Mouse (Mus musculus): ENCODE measurements around the gene Oprm1. TPM values are rescaled to one million over a fixed set of nuclear protein-coding genes. Genes with fewer than 3 reads are reported as not detected.
"Not testable (repeated sequence)": the region's sequence is repeated elsewhere in the genome, so short reads cannot be mapped to it uniquely, and the experiment has no call there.

Oprm1 gene
- polyA plus RNA-seq, 1 experiment from 2014 or later, result not detected

GRCm38 (mm10) chr10:6982751-6983151 lies 224.4 kb downstream of the Oprm1 start:
- no peak overlapping the region for H3K4me2 ChIP-seq (ENCODE audit: low read depth, low read length)
- no peak for ATAC-seq (ENCODE audit: low read depth)

GRCm38 (mm10) chr10:6983431-6983830 lies 225.1 kb downstream of the Oprm1 start:
- no peak for ATAC-seq (ENCODE audit: low read depth)
- Histone ChIP-seq H3K27me3 (ENCODE audit: control insufficient read depth, insufficient read depth, low read depth, low read length) (no peaks in the 10 kb centered on the region), H3K9me3 (ENCODE audit: control insufficient read depth, low read length) (no peaks in the 10 kb centered on the region), H3K4me1 (replicated peaks; ENCODE audit: control insufficient read depth, insufficient read depth, low read length) (no peaks in the 10 kb centered on the region), H3K36me3 (ENCODE audit: control insufficient read depth, insufficient read depth, low read length) (no peaks in the 10 kb centered on the region), H3K27ac (ENCODE audit: low read length) (no peak overlapping the region), H3K4me2 (ENCODE audit: low read depth, low read length) (no peak overlapping the region), H3K4me3 (ENCODE audit: low read length) (no peak overlapping the region), H3K9ac (ENCODE audit: low read length) (no peak overlapping the region)
- WGBS, result 87% methylated on average over 2 of the region's 2 CpGs

More at GRCm38 (mm10) chr10:6982751-6983151, 224.4 kb downstream of the Oprm1 start:
- Histone ChIP-seq H3K4me1 (replicated peaks; ENCODE audit: control insufficient read depth, insufficient read depth, low read length) (no peaks in the 10 kb centered on the region), H3K4me3 (ENCODE audit: low read length) (no peak overlapping the region), H3K9me3 (ENCODE audit: control insufficient read depth, low read length) (no peaks in the 10 kb centered on the region), H3K27me3 (ENCODE audit: control insufficient read depth, insufficient read depth, low read depth, low read length) (no peaks in the 10 kb centered on the region), H3K36me3 (ENCODE audit: control insufficient read depth, insufficient read depth, low read length) (no peaks in the 10 kb centered on the region), H3K27ac (ENCODE audit: low read length) (no peak overlapping the region), H3K9ac (ENCODE audit: low read length) (no peak overlapping the region)
- 60% methylated on average over 2 of the region's 2 CpGs for WGBS

- Histone ChIP-seq H3K4me2 (ENCODE audit: low read depth, low read length) (no peak overlapping the region), H3K27me3 (ENCODE audit: control insufficient read depth, insufficient read depth, low read depth, low read length) (no peaks in the 10 kb centered on the region), H3K36me3 (ENCODE audit: control insufficient read depth, insufficient read depth, low read length) (no peaks in the 10 kb centered on the region), H3K4me3 (ENCODE audit: low read length) (no peak overlapping the region), H3K9me3 (ENCODE audit: control insufficient read depth, low read length) (no peaks in the 10 kb centered on the region), H3K9ac (ENCODE audit: low read length) (no peak overlapping the region), H3K27ac (ENCODE audit: low read length) (no peak overlapping the region), H3K4me1 (replicated peaks; ENCODE audit: control insufficient read depth, insufficient read depth, low read length) (no peaks in the 10 kb centered on the region)
- ATAC-seq (ENCODE audit: low read depth), result no peak
- 68% methylated on average over 4 of the region's 4 CpGs for WGBS
Measured at GRCm38 (mm10) chr10:6986246-6986645, 227.9 kb downstream of the Oprm1 start.

GRCm38 (mm10) chr10:6987399-6988098 lies 229.2 kb downstream of the Oprm1 start:
- peak; percentile 87 for ATAC-seq (ENCODE audit: low read depth)
- WGBS, result 49% methylated on average over 4 of the region's 4 CpGs
- no peaks in the 10 kb centered on the region for H3K9me3 ChIP-seq (ENCODE audit: control insufficient read depth, low read length)

GRCm38 (mm10) chr10:6988555-6988954 lies 230.2 kb downstream of the Oprm1 start:
- Histone ChIP-seq H3K36me3 (ENCODE audit: control insufficient read depth, insufficient read depth, low read length) (no peaks in the 10 kb centered on the region), H3K4me3 (ENCODE audit: low read length) (no peak overlapping the region), H3K27ac (ENCODE audit: low read length) (no peak overlapping the region), H3K4me2 (ENCODE audit: low read depth, low read length) (no peak overlapping the region), H3K9me3 (ENCODE audit: control insufficient read depth, low read length) (no peaks in the 10 kb centered on the region), H3K9ac (ENCODE audit: low read length) (no peak overlapping the region), H3K4me1 (replicated peaks; ENCODE audit: control insufficient read depth, insufficient read depth, low read length) (no peaks in the 10 kb centered on the region), H3K27me3 (ENCODE audit: control insufficient read depth, insufficient read depth, low read depth, low read length) (no peaks in the 10 kb centered on the region)
- ATAC-seq (ENCODE audit: low read depth), result no peak
- 67% methylated on average over 1 of the region's 1 CpGs for WGBS

More at GRCm38 (mm10) chr10:6987399-6988098, 229.2 kb downstream of the Oprm1 start:
- no peaks in the 10 kb centered on the region for H3K36me3 ChIP-seq (ENCODE audit: control insufficient read depth, insufficient read depth, low read length)
- no peak overlapping the region for H3K4me2 ChIP-seq (ENCODE audit: low read depth, low read length)
- H3K27me3 ChIP-seq (ENCODE audit: control insufficient read depth, insufficient read depth, low read depth, low read length), result no peaks in the 10 kb centered on the region
- H3K27ac ChIP-seq (ENCODE audit: low read length), result no peak overlapping the region
- H3K9ac ChIP-seq (ENCODE audit: low read length), result no peak overlapping the region
- H3K4me3 ChIP-seq (ENCODE audit: low read length), result no peak overlapping the region
- no peaks in the 10 kb centered on the region for H3K4me1 ChIP-seq (replicated peaks; ENCODE audit: control insufficient read depth, insufficient read depth, low read length)

GRCm38 (mm10) chr10:6996895-6997294 lies 238.6 kb downstream of the Oprm1 start:
- WGBS, result 49% methylated on average over 3 of the region's 3 CpGs
- Histone ChIP-seq H3K27me3 (ENCODE audit: control insufficient read depth, insufficient read depth, low read depth, low read length) (no peaks in the 10 kb centered on the region), H3K4me2 (ENCODE audit: low read depth, low read length) (no peak overlapping the region), H3K4me3 (ENCODE audit: low read length) (no peak overlapping the region), H3K9ac (ENCODE audit: low read length) (no peak overlapping the region), H3K9me3 (ENCODE audit: control insufficient read depth, low read length) (no peaks in the 10 kb centered on the region), H3K36me3 (ENCODE audit: control insufficient read depth, insufficient read depth, low read length) (no peaks in the 10 kb centered on the region), H3K27ac (ENCODE audit: low read length) (no peak overlapping the region), H3K4me1 (replicated peaks; ENCODE audit: control insufficient read depth, insufficient read depth, low read length) (no peaks in the 10 kb centered on the region)
- ATAC-seq (ENCODE audit: low read depth), result no peak

GRCm38 (mm10) chr10:6998576-6999250 lies 240.4 kb downstream of the Oprm1 start:
- H3K4me3 ChIP-seq (ENCODE audit: low read length), result no peak overlapping the region
- 78% methylated on average over 4 of the region's 4 CpGs for WGBS

GRCm38 (mm10) chr10:6999355-6999754 lies 241.0 kb downstream of the Oprm1 start:
- 75% methylated on average over 3 of the region's 3 CpGs for WGBS
- no peak overlapping the region for H3K27ac ChIP-seq (ENCODE audit: low read length)
- ATAC-seq (ENCODE audit: low read depth), result no peak

More at GRCm38 (mm10) chr10:6998576-6999250, 240.4 kb downstream of the Oprm1 start:
- no peak overlapping the region for H3K9ac ChIP-seq (ENCODE audit: low read length)
- H3K36me3 ChIP-seq (ENCODE audit: control insufficient read depth, insufficient read depth, low read length), result no peaks in the 10 kb centered on the region
- no peaks in the 10 kb centered on the region for H3K4me1 ChIP-seq (replicated peaks; ENCODE audit: control insufficient read depth, insufficient read depth, low read length)
- no peak overlapping the region for H3K27ac ChIP-seq (ENCODE audit: low read length)
- ATAC-seq (ENCODE audit: low read depth), result no peak
- H3K9me3 ChIP-seq (ENCODE audit: control insufficient read depth, low read length), result no peaks in the 10 kb centered on the region
- H3K27me3 ChIP-seq (ENCODE audit: control insufficient read depth, insufficient read depth, low read depth, low read length), result no peaks in the 10 kb centered on the region
- no peak overlapping the region for H3K4me2 ChIP-seq (ENCODE audit: low read depth, low read length)

GRCm38 (mm10) chr10:7003898-7004297 lies 245.6 kb downstream of the Oprm1 start:
- H3K4me3 ChIP-seq (ENCODE audit: low read length); H3K4me2 ChIP-seq (ENCODE audit: low read depth, low read length); H3K9ac ChIP-seq (ENCODE audit: low read length); H3K9me3 ChIP-seq (ENCODE audit: control insufficient read depth, low read length); H3K27me3 ChIP-seq (ENCODE audit: control insufficient read depth, insufficient read depth, low read depth, low read length); ATAC-seq (ENCODE audit: low read depth); H3K27ac ChIP-seq (ENCODE audit: low read length); H3K4me1 ChIP-seq (replicated peaks; ENCODE audit: control insufficient read depth, insufficient read depth, low read length); H3K36me3 ChIP-seq (ENCODE audit: control insufficient read depth, insufficient read depth, low read length): not testable (repeated sequence)

More at GRCm38 (mm10) chr10:6999355-6999754, 241.0 kb downstream of the Oprm1 start:
- no peaks in the 10 kb centered on the region for H3K4me1 ChIP-seq (replicated peaks; ENCODE audit: control insufficient read depth, insufficient read depth, low read length)
- H3K9me3 ChIP-seq (ENCODE audit: control insufficient read depth, low read length), result no peaks in the 10 kb centered on the region
- H3K4me3 ChIP-seq (ENCODE audit: low read length), result no peak overlapping the region
- H3K27me3 ChIP-seq (ENCODE audit: control insufficient read depth, insufficient read depth, low read depth, low read length), result no peaks in the 10 kb centered on the region
- H3K9ac ChIP-seq (ENCODE audit: low read length), result no peak overlapping the region
- H3K4me2 ChIP-seq (ENCODE audit: low read depth, low read length), result no peak overlapping the region
- H3K36me3 ChIP-seq (ENCODE audit: control insufficient read depth, insufficient read depth, low read length), result no peaks in the 10 kb centered on the region
